Mouse (Mus musculus) E14TG2a.4 (cell line): ENCODE measurements around the gene Pilrb1.

Source experiments
- H3K27me3 ChIP-seq: 2 replicates; pipeline ENCODE4 v1.6.1; 2014; ENCODE audit warnings: low read length, control low read depth; ENCODE audit not compliant: insufficient read depth
- H3K36me3 ChIP-seq: 2 replicates; pipeline ENCODE4 v1.6.1; 2014; ENCODE audit warnings: low read length, control low read depth; ENCODE audit not compliant: insufficient read depth
- H3K4me1 ChIP-seq: replicated peaks from 2 replicates; pipeline ENCODE4 v1.6.1; 2014; ENCODE audit warnings: low read depth, low read length, control low read depth
- H3K4me3 ChIP-seq: replicated peaks from 2 replicates; pipeline ENCODE4 v1.5.1; 2014; ENCODE audit warnings: mild to moderate bottlenecking, low read length
- H3K9me3 ChIP-seq: 2 replicates; pipeline ENCODE4 v1.6.1; 2014; ENCODE audit warnings: low read length, control low read depth
- CTCF ChIP-seq: conservative IDR thresholded peaks from 2 replicates; pipeline ENCODE4 v1.5.1; 2014; ENCODE audit warnings: low read length
- NANOG ChIP-seq: IDR thresholded peaks from 2 replicates; pipeline ENCODE4 v1.6.1; 2014; ENCODE audit warnings: borderline replicate concordance, low read length, mixed read lengths
- POU5F1 ChIP-seq: IDR thresholded peaks from 2 replicates; pipeline ENCODE4 v1.6.1; 2014; ENCODE audit warnings: low read length, borderline replicate concordance

The Pilrb1 gene

DNA sequence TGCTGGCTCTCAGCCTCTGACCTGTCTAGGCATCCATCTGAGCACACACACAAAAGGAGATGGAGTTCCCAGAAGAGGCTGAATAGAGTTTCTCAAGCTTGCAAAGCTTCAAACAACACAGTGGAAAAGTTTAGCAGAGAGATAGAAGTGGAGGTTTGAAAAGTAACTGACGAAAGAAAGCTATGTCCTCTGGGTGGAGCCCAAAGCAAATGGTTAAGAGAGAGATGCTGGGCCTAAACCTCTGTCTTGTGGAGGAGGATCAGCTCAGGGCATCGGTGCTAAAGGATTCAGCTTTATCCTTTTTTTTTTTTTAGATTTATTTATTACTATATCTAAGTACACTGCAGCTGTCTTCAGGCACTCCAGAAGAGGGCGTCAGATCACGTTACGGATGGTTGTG, 49.6 kb downstream of the Pilrb1 start:
- Histone ChIP-seq H3K36me3 (peaks cover 37% of the 10 kb centered on the region), H3K4me1 (no peaks in the 10 kb centered on the region), H3K4me3 (no peak overlapping the region), H3K9me3 (peaks cover 43% of the 10 kb centered on the region), H3K27me3 (no peaks in the 10 kb centered on the region)
- TF ChIP-seq POU5F1 (no peak), NANOG (no peak), CTCF (no peak)

- H3K9me3 ChIP-seq = peaks cover 30% of the 10 kb centered on the region
- TF ChIP-seq NANOG (no peak), CTCF (no peak), POU5F1 (no peak)
- no peaks in the 10 kb centered on the region for H3K27me3 ChIP-seq
- H3K4me3 ChIP-seq = no peak overlapping the region
- H3K4me1 ChIP-seq = no peaks in the 10 kb centered on the region
- H3K36me3 ChIP-seq = peaks cover 32% of the 10 kb centered on the region
Observed at GRCm38 (mm10) chr5:137806158-137806557, 51.7 kb downstream of the Pilrb1 start.
